In genomic region chr1:90973574-90973911, GRCm38 (mm10) we compare ENCODE assay signal across 9 mouse cellular contexts. TPM values are rescaled to one million over a fixed set of nuclear protein-coding genes. Genes with fewer than 3 reads are reported as not detected.
A peak's percentile ranks its signal among the peaks of the same experiment; 100 is the strongest.
DNase-seq lines count a peak whose midpoint lies in the region; ATAC-seq and TF ChIP-seq lines count a peak whose summit lies in the region.
"Had no signal": no experiment of that assay in that cellular context is flagged by ENCODE, and none has a peak within 500 bp of the region (broad histone marks: within the 10 kb centered on the region; RNA-seq: fewer than 3 reads in every experiment).

No protein-coding gene starts in this region.

- peaks cover 4% of the 10 kb centered on the region for H3K27me3 ChIP-seq in kidney, embryonic 16.5 days (ENCODE audit: insufficient read depth, low read length)
- 0 out of 2 replicates have a peak, but pooled peaks cover 5% of the 10 kb centered on the region for H3K27me3 ChIP-seq in forebrain, postnatal 0 days (ENCODE audit: insufficient read depth, low read length)
- H3K27me3 ChIP-seq in limb, embryonic 14.5 days (ENCODE audit: control insufficient read depth, insufficient read depth, low read length), result no peaks in the 10 kb centered on the region
- H3K27me3 ChIP-seq in neural tube, embryonic 15.5 days (replicated peaks), result peaks cover 12% of the 10 kb centered on the region

- no peak for TF ChIP-seq POLR2A in limb, embryonic 14.5 days (IDR thresholded peaks at IDR 0.05; ENCODE audit: borderline replicate concordance, extremely low read depth, insufficient read depth, insufficient read length)

- H3K9me3 ChIP-seq in kidney, embryonic 16.5 days (ENCODE audit: low read length), result no peaks in the 10 kb centered on the region
- no peaks in the 10 kb centered on the region for H3K9me3 ChIP-seq in forebrain, postnatal 0 days (ENCODE audit: low read length)
- no peaks in the 10 kb centered on the region for H3K9me3 ChIP-seq in limb, embryonic 14.5 days (ENCODE audit: control insufficient read depth, low read length)
- no peaks in the 10 kb centered on the region for H3K9me3 ChIP-seq in neural tube, embryonic 15.5 days (replicated peaks)

- no peak overlapping the region for H3K27ac ChIP-seq in kidney, embryonic 16.5 days (ENCODE audit: low read length)
- H3K27ac ChIP-seq in forebrain, postnatal 0 days (ENCODE audit: low read depth, low read length), result no peak overlapping the region
- no peak overlapping the region for H3K27ac ChIP-seq in limb, embryonic 14.5 days (replicated peaks; ENCODE audit: low read depth, low read length)
- H3K27ac ChIP-seq in neural tube, embryonic 15.5 days (replicated peaks), result no peak overlapping the region

- H3K9ac ChIP-seq in kidney, embryonic 16.5 days (replicated peaks; ENCODE audit: low read length), result peak overlapping the region; percentile 22; the same call in 1 of the 2 replicates
- no peak overlapping the region for H3K9ac ChIP-seq in forebrain, postnatal 0 days
- H3K9ac ChIP-seq in limb, embryonic 14.5 days (ENCODE audit: low read depth, low read length, severe bottlenecking), result no peak overlapping the region
- no peak overlapping the region for H3K9ac ChIP-seq in neural tube, embryonic 15.5 days (replicated peaks)

- no peak for TF ChIP-seq CTCF in forebrain, postnatal 0 days (IDR thresholded peaks at IDR 0.05; ENCODE audit: low read depth)

- 90% methylated on average over 2 of the region's 2 CpGs for WGBS in kidney, embryonic 16.5 days
- WGBS in forebrain, postnatal 0 days, result 87% methylated on average over 2 of the region's 2 CpGs
- WGBS in limb, embryonic 14.5 days, result 80% methylated on average over 2 of the region's 2 CpGs
- 69% methylated on average over 2 of the region's 2 CpGs for WGBS in neural tube, embryonic 15.5 days

- H3K4me1 ChIP-seq in kidney, embryonic 16.5 days (ENCODE audit: insufficient read depth, low read length), result peaks cover 31% of the 10 kb centered on the region
- H3K4me1 ChIP-seq in forebrain, postnatal 0 days (ENCODE audit: insufficient read depth), result peaks cover 14% of the 10 kb centered on the region; the same call in 1 of the 2 replicates
- peaks cover 5% of the 10 kb centered on the region; the same call in 1 of the 2 replicates for H3K4me1 ChIP-seq in limb, embryonic 14.5 days (ENCODE audit: control insufficient read depth, insufficient read depth, low read length)
- H3K4me1 ChIP-seq in neural tube, embryonic 15.5 days, result peaks cover 41% of the 10 kb centered on the region

- H3K4me3 ChIP-seq in kidney, embryonic 16.5 days (ENCODE audit: low read length), result no peak overlapping the region
- no peak overlapping the region for H3K4me3 ChIP-seq in forebrain, postnatal 0 days (ENCODE audit: low read depth, low read length)
- no peak overlapping the region for H3K4me3 ChIP-seq in limb, embryonic 14.5 days (replicated peaks; ENCODE audit: low read length)
- H3K4me3 ChIP-seq in neural tube, embryonic 15.5 days (replicated peaks), result no peak overlapping the region

- DNase-seq in kidney, adult 8-10 months, result no peak
- no peak for DNase-seq in forebrain, postnatal 0 days
- DNase-seq in limb, embryonic 14.5 days (ENCODE audit: low spot score), result no peak
- no peak for DNase-seq in cerebellum, adult 8-10 months
- DNase-seq in ovary, postnatal 10 days (ENCODE audit: low spot score), result no peak

- no peaks in the 10 kb centered on the region for H3K36me3 ChIP-seq in kidney, embryonic 16.5 days (ENCODE audit: insufficient read depth, low read length)
- no peaks in the 10 kb centered on the region for H3K36me3 ChIP-seq in forebrain, postnatal 0 days (ENCODE audit: insufficient read depth)
- no peaks in the 10 kb centered on the region for H3K36me3 ChIP-seq in limb, embryonic 14.5 days (ENCODE audit: control insufficient read depth, insufficient read depth, low read length)
- H3K36me3 ChIP-seq in neural tube, embryonic 15.5 days, result no peaks in the 10 kb centered on the region

- H3K4me2 ChIP-seq in kidney, embryonic 16.5 days (replicated peaks; ENCODE audit: low read depth, low read length), result no peak overlapping the region
- no peak overlapping the region for H3K4me2 ChIP-seq in forebrain, postnatal 0 days (ENCODE audit: low read depth)
- H3K4me2 ChIP-seq in limb, embryonic 14.5 days (replicated peaks; ENCODE audit: low read depth, low read length, severe bottlenecking), result no peak overlapping the region
- no peak overlapping the region for H3K4me2 ChIP-seq in neural tube, embryonic 15.5 days

- ATAC-seq in kidney, embryonic 16.5 days (ENCODE audit: low FRiP score, low TSS enrichment), result peak; percentile 61
- ATAC-seq in forebrain, postnatal 0 days, result peak; percentile 45
- peak; percentile 28; the same call in 1 of the 2 replicates for ATAC-seq in limb, embryonic 14.5 days (ENCODE audit: low FRiP score, low read depth)
- peak; percentile 29; the same call in 1 of the 2 replicates for ATAC-seq in neural tube, embryonic 15.5 days (ENCODE audit: low FRiP score)

RNA-seq across cellular contexts. Expression of gene Rab17, which starts 4.1 kb away (rescaled TPM):
- polyA plus RNA-seq in kidney, embryonic 16.5 days (2015; fragmentation: Nextera tagmentation; extraction: Ambion mirVana), result 10.8 and 12.0 TPM in 2 replicates
- 0.15 and 0.62 TPM in 2 replicates for total RNA-seq in forebrain, postnatal 0 days (2014; rRNA removed)
- 0.30 TPM in 1 of 2 replicates, not detected in the other for polyA plus RNA-seq in forebrain, postnatal 0 days (2015; fragmentation: Nextera tagmentation; extraction: Ambion mirVana)
- 0.76 and 0.78 TPM in 2 replicates for polyA plus RNA-seq in limb, embryonic 14.5 days (2012; rRNA removed)
- polyA plus RNA-seq in limb, embryonic 14.5 days (2014; fragmentation: Nextera tagmentation; extraction: Ambion mirVana), result 1.0 and 1.6 TPM in 2 replicates
- 1.9 TPM in 1 of 2 replicates, not detected in the other for polyA plus RNA-seq in neural tube, embryonic 15.5 days (2015; fragmentation: Nextera tagmentation; extraction: Ambion mirVana)
- total RNA-seq: MEL had no signal

RNA-seq across cellular contexts. Expression of gene Prlh, which starts 20.6 kb away (rescaled TPM):
- polyA plus RNA-seq in kidney, embryonic 16.5 days (2015; fragmentation: Nextera tagmentation; extraction: Ambion mirVana), result not detected in 2 replicates
- total RNA-seq in forebrain, postnatal 0 days (2014; rRNA removed), result not detected in 2 replicates
- not detected in 2 replicates for polyA plus RNA-seq in forebrain, postnatal 0 days (2015; fragmentation: Nextera tagmentation; extraction: Ambion mirVana)
- not detected in 2 replicates for polyA plus RNA-seq in limb, embryonic 14.5 days (2012; rRNA removed)
- polyA plus RNA-seq in limb, embryonic 14.5 days (2014; fragmentation: Nextera tagmentation; extraction: Ambion mirVana), result not detected in 2 replicates
- polyA plus RNA-seq in neural tube, embryonic 15.5 days (2015; fragmentation: Nextera tagmentation; extraction: Ambion mirVana), result not detected in 2 replicates
- total RNA-seq: left cerebral cortex, postnatal 10 days; MEL had no signal

RNA-seq across cellular contexts. Expression of gene Lrrfip1, which starts 25.0 kb away (rescaled TPM):
- 45.9 and 50.8 TPM in 2 replicates for polyA plus RNA-seq in kidney, embryonic 16.5 days (2015; fragmentation: Nextera tagmentation; extraction: Ambion mirVana)
- 52.4 and 55.4 TPM in 2 replicates for total RNA-seq in forebrain, postnatal 0 days (2014; rRNA removed)
- 56.9 and 62.0 TPM in 2 replicates for polyA plus RNA-seq in forebrain, postnatal 0 days (2015; fragmentation: Nextera tagmentation; extraction: Ambion mirVana)
- 27.6 and 41.6 TPM in 2 replicates for polyA plus RNA-seq in limb, embryonic 14.5 days (2012; rRNA removed)
- 41.6 and 44.3 TPM in 2 replicates for polyA plus RNA-seq in limb, embryonic 14.5 days (2014; fragmentation: Nextera tagmentation; extraction: Ambion mirVana)
- polyA plus RNA-seq in neural tube, embryonic 15.5 days (2015; fragmentation: Nextera tagmentation; extraction: Ambion mirVana), result 45.3 and 51.5 TPM in 2 replicates

RNA-seq across cellular contexts. Expression of gene Mlph, which starts 58.7 kb away (rescaled TPM):
- 0.26 and 0.82 TPM in 2 replicates for polyA plus RNA-seq in kidney, embryonic 16.5 days (2015; fragmentation: Nextera tagmentation; extraction: Ambion mirVana)
- total RNA-seq in forebrain, postnatal 0 days (2014; rRNA removed), result 0.14 and 0.38 TPM in 2 replicates
- 0.19 and 0.33 TPM in 2 replicates for polyA plus RNA-seq in forebrain, postnatal 0 days (2015; fragmentation: Nextera tagmentation; extraction: Ambion mirVana)
- 1.2 and 1.3 TPM in 2 replicates for polyA plus RNA-seq in limb, embryonic 14.5 days (2012; rRNA removed)
- polyA plus RNA-seq in limb, embryonic 14.5 days (2014; fragmentation: Nextera tagmentation; extraction: Ambion mirVana), result 0.32 and 1.5 TPM in 2 replicates
- polyA plus RNA-seq in neural tube, embryonic 15.5 days (2015; fragmentation: Nextera tagmentation; extraction: Ambion mirVana), result 0.09 and 0.31 TPM in 2 replicates
- total RNA-seq: MEL had no signal
